Mouse (Mus musculus): ENCODE results near the gene Ccdc151. TPM values are rescaled to one million over a fixed set of nuclear protein-coding genes. Genes with fewer than 3 reads are reported as not detected.

Gene Ccdc151
- total RNA-seq (2021): 1 to 10 TPM in 1 of 2 experiments, under 1 TPM in 1; 0.77 to 1.1 TPM
- long read RNA-seq, experiment 1: 0 reads
- long read RNA-seq, experiment 2, partial matches to known transcripts: 1 of 6 reads
- long read RNA-seq, experiment 2, other reads (novel, unspliced or antisense): 1 of 6 reads

- peak; percentile 94 for DNase-seq (ENCODE audit: low spot score in 2 of 2)
These were observed at the start of gene Ccdc151, which contains the start of gene Prkcsh for GRCm38 (mm10) chr9:22002194-22003162. Ccdc151 (minus strand) TSS chr9:22002634. Prkcsh (plus strand) TSS chr9:22002806.

DNA sequence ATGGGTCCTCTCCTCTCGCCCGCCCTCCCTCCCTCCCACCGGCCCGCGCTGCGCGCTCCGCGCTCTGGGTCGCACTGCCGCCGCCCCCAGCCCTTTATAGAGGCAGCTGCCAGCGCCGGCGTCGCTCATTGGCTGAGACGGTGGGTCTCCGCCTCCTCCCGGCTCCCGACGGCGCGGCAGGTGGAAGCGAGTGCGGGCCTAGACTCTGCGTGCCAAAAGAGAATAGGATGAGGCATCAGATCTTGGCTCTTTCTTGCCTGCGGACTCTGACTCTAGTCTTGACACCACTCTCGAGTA, 49.5 kb upstream of the Ccdc151 start, which contains the start of gene Elavl3:
Gene Elavl3, minus strand, starts transcription at position 66 of the 297 bp plus-strand sequence.
- DNase-seq (ENCODE audit: low spot score in 2 of 2): no peak

GRCm38 (mm10) chr9:22051161-22051957, 48.9 kb upstream of the Ccdc151 start:
- no peak for DNase-seq (ENCODE audit: low spot score in 2 of 2)

DNA sequence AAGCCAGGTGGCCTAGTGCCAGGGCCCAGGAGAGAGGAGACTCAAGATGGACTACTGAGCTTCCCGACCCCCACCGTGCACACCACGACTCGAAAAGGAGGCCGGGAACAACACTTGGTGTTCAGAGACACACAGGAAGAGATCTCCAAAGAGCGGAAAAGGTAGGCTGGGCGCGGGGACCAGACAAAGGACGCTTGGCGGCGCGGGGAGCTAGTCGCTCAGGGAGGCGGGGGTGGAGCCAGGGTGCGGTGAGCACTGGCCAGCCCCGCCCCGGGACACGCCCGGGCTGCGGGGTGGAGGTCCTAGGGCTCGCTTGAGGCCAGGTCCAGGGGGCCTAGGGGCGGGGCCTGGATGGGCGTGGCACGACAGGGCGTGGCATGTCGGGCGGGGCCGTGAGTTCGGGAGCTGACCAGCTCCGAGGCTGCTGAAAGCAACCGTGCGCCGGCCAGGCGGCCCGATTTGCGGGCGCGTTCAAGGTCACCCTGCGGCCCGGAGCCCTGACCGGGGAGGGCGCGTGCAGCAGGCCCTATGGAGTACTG, 48.0 kb upstream of the Ccdc151 start:
- DNase-seq (ENCODE audit: low spot score in 2 of 2): peak; percentile 55 to 63

DNA sequence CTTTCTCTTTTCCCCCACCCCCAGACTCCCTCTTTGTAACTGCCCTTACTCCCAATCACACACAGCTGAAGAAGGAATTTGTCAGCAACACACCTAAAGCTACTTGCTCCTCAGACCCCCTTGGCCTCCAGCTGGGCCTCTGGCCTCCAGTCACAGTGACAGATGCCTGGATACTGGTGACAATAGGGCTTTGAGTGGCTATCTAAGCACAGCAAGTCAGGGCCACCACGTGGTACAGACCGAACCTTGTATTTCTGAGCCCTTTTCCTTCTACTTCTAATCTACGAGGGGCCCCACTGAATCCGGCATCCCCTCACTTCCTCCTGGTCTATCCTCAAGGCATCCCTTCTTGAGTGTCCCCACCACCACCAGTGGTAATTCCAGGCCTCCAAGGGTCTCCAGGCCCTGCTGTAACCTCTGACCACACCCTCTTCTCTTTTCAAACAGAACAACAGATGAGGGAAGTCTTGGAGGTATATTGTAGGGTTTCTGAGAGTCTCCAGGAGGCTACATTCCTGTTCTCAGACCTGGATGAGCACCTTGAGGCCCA, 47.4 kb upstream of the Ccdc151 start:
- no peak for DNase-seq (ENCODE audit: low spot score in 2 of 2)

- DNase-seq (ENCODE audit: low spot score in 2 of 2): no peak
These were observed 46.9 kb upstream of the Ccdc151 start for GRCm38 (mm10) chr9:22049315-22049714.

GRCm38 (mm10) chr9:22047329-22047728, 44.9 kb upstream of the Ccdc151 start:
- DNase-seq (ENCODE audit: low spot score in 2 of 2): no peak

GRCm38 (mm10) chr9:22041832-22042231, 39.4 kb upstream of the Ccdc151 start:
- no peak for DNase-seq (ENCODE audit: low spot score in 2 of 2)

DNA sequence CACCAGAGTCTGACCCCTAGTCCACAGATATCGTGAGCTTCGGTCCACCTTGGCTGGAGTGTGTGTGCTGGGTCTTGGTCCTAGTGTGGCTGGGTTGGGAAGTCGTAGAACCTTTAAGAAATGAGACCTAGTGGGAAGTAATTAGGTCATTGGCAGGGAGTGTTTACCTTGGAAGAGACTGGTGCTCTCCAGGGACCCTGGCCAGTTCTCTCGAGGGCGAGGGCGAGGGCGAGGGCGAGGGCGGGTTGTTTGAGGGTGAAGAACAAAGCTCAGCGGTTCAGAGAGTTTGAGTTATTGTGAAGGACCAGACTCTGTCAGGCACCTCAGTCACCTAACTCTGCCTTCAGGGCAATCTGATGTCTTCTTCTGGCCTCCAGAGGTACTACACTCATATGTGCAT, 35.4 kb upstream of the Ccdc151 start:
- DNase-seq (ENCODE audit: low spot score in 2 of 2): no peak

- no peak for DNase-seq (ENCODE audit: low spot score in 2 of 2)
These were observed 33.0 kb upstream of the Ccdc151 start for GRCm38 (mm10) chr9:22035300-22036044.

DNA sequence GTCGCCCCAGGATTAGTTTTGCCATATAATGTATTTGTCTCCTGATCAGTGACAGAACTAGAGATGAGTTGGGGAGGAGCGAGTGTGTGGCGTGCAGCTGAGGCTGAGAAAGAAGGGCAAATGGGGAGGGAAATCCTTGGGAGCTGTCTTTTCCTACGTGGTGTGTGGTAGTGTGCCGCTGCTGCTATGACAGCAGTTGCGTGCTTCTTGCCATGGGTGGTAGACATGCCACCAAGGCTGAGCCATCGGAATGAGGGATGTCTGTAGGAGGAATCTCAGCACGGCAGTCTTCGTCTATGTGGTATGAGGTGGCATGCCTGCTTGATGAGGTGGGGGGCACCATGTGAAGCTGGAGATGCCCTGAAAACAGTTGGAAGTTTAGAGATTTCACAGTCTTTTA, 28.0 kb upstream of the Ccdc151 start:
- no peak for DNase-seq (ENCODE audit: low spot score in 2 of 2)

- no peak for DNase-seq (ENCODE audit: low spot score in 2 of 2)
These were observed 26.0 kb upstream of the Ccdc151 start for GRCm38 (mm10) chr9:22028467-22028866.

DNA sequence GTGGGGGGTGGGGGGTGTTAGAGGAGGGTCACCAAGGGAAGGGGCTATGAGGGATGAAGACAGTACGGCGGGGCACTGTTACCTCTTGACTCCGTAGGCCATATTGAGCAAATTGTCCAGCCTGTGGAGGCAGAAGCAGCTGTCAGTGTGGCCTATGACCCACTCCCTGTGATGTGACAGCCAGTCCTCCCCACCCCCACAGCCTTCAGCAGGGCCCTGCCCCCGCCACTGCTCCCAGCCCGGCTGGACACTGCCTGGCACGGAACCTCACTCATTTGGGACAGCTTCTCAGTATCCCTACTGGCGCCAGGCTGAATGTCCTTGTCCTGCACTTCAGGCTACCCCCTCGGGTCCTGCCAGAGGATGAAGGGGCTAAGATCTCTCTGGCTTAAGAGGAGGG, 22.2 kb upstream of the Ccdc151 start:
- no peak for DNase-seq (ENCODE audit: low spot score in 2 of 2)

DNA sequence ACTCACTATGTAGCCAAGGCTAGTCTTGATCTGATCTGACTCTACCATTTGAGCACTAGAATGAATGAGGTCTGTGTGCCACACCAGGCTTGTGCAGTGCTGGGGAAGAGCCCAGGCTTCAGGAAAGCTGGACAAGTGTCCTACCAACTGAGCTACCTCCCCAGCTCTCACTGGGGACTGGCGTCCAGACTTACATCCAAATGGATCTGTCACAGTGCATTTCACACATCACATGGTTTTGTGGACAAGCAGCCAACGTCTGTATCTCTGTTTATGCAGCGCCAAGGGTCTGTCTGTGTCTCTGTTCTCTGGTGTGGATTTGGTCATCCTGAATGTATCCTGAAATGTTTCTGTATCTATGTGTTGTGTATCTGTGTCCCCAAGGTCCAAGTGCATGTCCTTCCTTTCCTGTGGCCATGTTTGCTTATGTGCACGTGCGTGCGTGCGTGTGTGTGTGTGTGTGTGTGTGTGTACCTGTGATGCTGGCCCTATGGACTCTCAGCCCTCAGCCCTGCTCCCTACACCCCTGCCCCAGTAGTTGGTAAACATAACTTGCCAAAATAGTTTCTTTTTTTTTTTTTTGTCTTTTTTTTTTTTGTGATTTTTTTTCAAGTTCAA, 14.9 kb upstream of the Ccdc151 start:
- no peak for DNase-seq (ENCODE audit: low spot score in 2 of 2)

- no peak for DNase-seq (ENCODE audit: low spot score in 2 of 2)
These were observed 13.8 kb upstream of the Ccdc151 start for GRCm38 (mm10) chr9:22016245-22016644.

DNA sequence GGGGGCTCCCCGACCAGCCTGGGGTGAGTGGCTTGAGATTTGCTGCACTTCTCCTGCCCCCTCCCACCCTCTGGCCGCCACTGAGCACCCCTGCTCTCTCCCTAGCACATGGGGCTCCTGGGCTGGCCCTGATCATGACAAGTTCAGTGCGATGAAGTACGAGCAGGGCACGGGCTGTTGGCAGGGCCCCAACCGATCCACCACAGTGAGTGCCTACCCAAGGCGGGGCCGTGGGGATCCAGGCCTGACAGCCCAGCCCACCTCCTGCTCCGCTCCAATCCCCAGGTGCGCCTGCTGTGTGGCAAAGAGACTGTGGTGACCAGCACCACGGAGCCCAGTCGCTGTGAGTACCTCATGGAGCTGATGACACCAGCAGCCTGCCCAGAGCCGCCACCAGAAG, 10.3 kb upstream of the Ccdc151 start:
- no peak for DNase-seq (ENCODE audit: low spot score in 2 of 2)

DNA sequence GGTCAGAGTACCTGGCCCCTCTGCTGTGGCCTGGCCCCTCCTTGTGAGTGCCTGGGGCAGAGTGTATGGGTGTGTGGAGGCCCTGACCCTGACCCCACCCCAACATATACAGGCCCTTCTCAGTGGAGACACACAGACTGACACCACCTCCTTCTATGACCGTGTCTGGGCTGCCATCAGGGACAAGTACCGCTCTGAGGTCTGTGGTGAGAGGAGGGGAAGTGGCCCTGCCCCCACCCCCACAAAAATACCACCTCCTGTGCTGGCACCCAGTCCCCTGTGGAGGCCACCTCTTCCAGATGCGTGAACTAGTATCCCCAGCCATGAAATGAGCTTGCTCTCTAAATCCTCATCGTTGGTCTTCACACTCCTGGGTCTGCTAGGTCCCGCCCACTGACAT, 8.6 kb upstream of the Ccdc151 start:
- DNase-seq (ENCODE audit: low spot score in 2 of 2): no peak

GRCm38 (mm10) chr9:22004546-22004945, 2.1 kb upstream of the Ccdc151 start:
- DNase-seq (ENCODE audit: low spot score in 2 of 2): no peak

GRCm38 (mm10) chr9:22003163-22003554, 725 bp upstream of the Ccdc151 start:
- DNase-seq (ENCODE audit: low spot score in 2 of 2): no peak

GRCm38 (mm10) chr9:22001633-22002032, 801 bp downstream of the Ccdc151 start:
- DNase-seq (ENCODE audit: low spot score in 2 of 2): no peak
